Comparison of ENCODE assay signal across 9 mouse cellular contexts in the genomic region with DNA sequence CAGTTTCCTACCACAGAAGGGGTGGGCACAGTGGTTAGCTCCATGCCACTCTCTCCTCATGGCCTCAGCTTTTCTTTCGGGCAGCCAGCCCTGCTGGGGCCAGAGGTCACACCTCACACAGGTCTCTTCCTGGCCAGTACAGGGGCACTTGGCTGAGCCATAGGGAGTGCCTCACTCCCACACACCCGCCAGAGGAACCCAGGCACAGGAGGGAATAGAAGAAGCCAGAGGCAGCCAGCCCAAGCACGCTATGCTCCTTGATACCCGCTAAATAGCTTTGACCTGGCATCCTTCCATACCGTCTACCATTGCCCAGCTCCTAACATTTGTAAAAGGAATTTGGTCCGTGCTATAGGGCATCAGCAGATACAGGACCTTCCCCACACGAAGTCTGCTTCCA.
DNase-seq lines count a peak whose midpoint lies in the region; ATAC-seq and TF ChIP-seq lines count a peak whose summit lies in the region.
"Had no signal": no experiment of that assay in that cellular context is flagged by ENCODE, and none has a peak within 500 bp of the region (broad histone marks: within the 10 kb centered on the region; RNA-seq: fewer than 3 reads in every experiment).

No protein-coding gene starts in this region.

- H3K4me3 ChIP-seq in lung, postnatal 0 days (ENCODE audit: low read depth, low read length): no peak overlapping the region
- no peak overlapping the region for H3K4me3 ChIP-seq in hindbrain, embryonic 12.5 days
- no peak overlapping the region for H3K4me3 ChIP-seq in midbrain, postnatal 0 days (ENCODE audit: low read depth, low read length)
- H3K4me3 ChIP-seq: liver, embryonic 15.5 days had no signal

- no peak for TF ChIP-seq EP300 in lung, postnatal 0 days (IDR thresholded peaks at IDR 0.05)

- DNase-seq in gastrocnemius, adult 18-20 months (ENCODE audit: low spot score): peak; percentile 29
- no peak for DNase-seq in gastrocnemius, postnatal 14 days
- DNase-seq in lung, postnatal 10 days: peak; percentile 14
- no peak for DNase-seq in lung, postnatal 0 days (ENCODE audit: low spot score)
- peak; percentile 35 for DNase-seq in midbrain, postnatal 0 days (ENCODE audit: low spot score)
- DNase-seq in urinary bladder, adult 2 months (ENCODE audit: low spot score): no peak
- DNase-seq in layer of hippocampus, postnatal 36 days: no peak

- no peak overlapping the region for H3K9ac ChIP-seq in lung, postnatal 0 days (replicated peaks; ENCODE audit: low read depth)
- no peak overlapping the region for H3K9ac ChIP-seq in hindbrain, embryonic 12.5 days
- no peak overlapping the region for H3K9ac ChIP-seq in midbrain, postnatal 0 days (replicated peaks; ENCODE audit: low read length, poor library complexity, severe bottlenecking)
- H3K9ac ChIP-seq: liver, embryonic 15.5 days had no signal

- no peaks in the 10 kb centered on the region for H3K9me3 ChIP-seq in lung, postnatal 0 days (ENCODE audit: low read length)
- H3K9me3 ChIP-seq in hindbrain, embryonic 12.5 days (replicated peaks): no peaks in the 10 kb centered on the region
- no peaks in the 10 kb centered on the region for H3K9me3 ChIP-seq in midbrain, postnatal 0 days (ENCODE audit: low read length)
- H3K9me3 ChIP-seq: liver, embryonic 15.5 days had no signal

- no peak overlapping the region for H3K4me2 ChIP-seq in lung, postnatal 0 days (replicated peaks; ENCODE audit: low read depth, low read length)
- H3K4me2 ChIP-seq in hindbrain, embryonic 12.5 days (replicated peaks): no peak overlapping the region
- no peak overlapping the region for H3K4me2 ChIP-seq in midbrain, postnatal 0 days (ENCODE audit: low read depth, low read length, poor library complexity, severe bottlenecking)
- H3K4me2 ChIP-seq: liver, embryonic 15.5 days had no signal

- 42% methylated on average over 7 of the region's 7 CpGs for WGBS in lung, postnatal 0 days
- 53% methylated on average over 7 of the region's 7 CpGs for WGBS in hindbrain, embryonic 12.5 days
- WGBS in midbrain, postnatal 0 days: 42% methylated on average over 7 of the region's 7 CpGs

- intact Hi-C loops in gastrocnemius, postnatal 14 days (cut with DNase I; ENCODE audit: low total_unique reads): loop anchor here (2.0 kb wide), 2 partner anchors 57 to 99 kb away; no protein-coding TSS in a partner anchor

- no peak overlapping the region for H3K27ac ChIP-seq in lung, postnatal 0 days (ENCODE audit: low read length)
- no peak overlapping the region; the same call in 1 of the 2 replicates for H3K27ac ChIP-seq in hindbrain, embryonic 12.5 days
- no peak overlapping the region for H3K27ac ChIP-seq in midbrain, postnatal 0 days (ENCODE audit: low read depth, low read length)
- H3K27ac ChIP-seq: liver, embryonic 15.5 days had no signal

- ATAC-seq in lung, postnatal 0 days: no peak; the same call in 1 of the 2 replicates
- peak; percentile 35 for ATAC-seq in hindbrain, embryonic 12.5 days (ENCODE audit: low FRiP score)
- no peak for ATAC-seq in midbrain, postnatal 0 days (ENCODE audit: low FRiP score)

- no peaks in the 10 kb centered on the region for H3K36me3 ChIP-seq in lung, postnatal 0 days (ENCODE audit: insufficient read depth, low read length)
- H3K36me3 ChIP-seq in hindbrain, embryonic 12.5 days: no peaks in the 10 kb centered on the region
- H3K36me3 ChIP-seq in midbrain, postnatal 0 days (ENCODE audit: insufficient read depth, low read length): no peaks in the 10 kb centered on the region
- H3K36me3 ChIP-seq: liver, embryonic 15.5 days had no signal

- H3K27me3 ChIP-seq in lung, postnatal 0 days (replicated peaks; ENCODE audit: insufficient read depth, low read length): no peaks in the 10 kb centered on the region
- H3K27me3 ChIP-seq in hindbrain, embryonic 12.5 days: no peaks in the 10 kb centered on the region
- no peaks in the 10 kb centered on the region for H3K27me3 ChIP-seq in midbrain, postnatal 0 days (ENCODE audit: insufficient read depth, low read length)
- H3K27me3 ChIP-seq: liver, embryonic 15.5 days had no signal

- no peaks in the 10 kb centered on the region for H3K4me1 ChIP-seq in lung, postnatal 0 days (ENCODE audit: insufficient read depth, low read depth, low read length)
- peaks cover 27% of the 10 kb centered on the region for H3K4me1 ChIP-seq in hindbrain, embryonic 12.5 days
- 0 out of 2 replicates have a peak, but pooled peaks cover 4% of the 10 kb centered on the region for H3K4me1 ChIP-seq in midbrain, postnatal 0 days (ENCODE audit: insufficient read depth, low read length)
- H3K4me1 ChIP-seq: liver, embryonic 15.5 days had no signal

- TF ChIP-seq CTCF in lung, postnatal 0 days (IDR thresholded peaks at IDR 0.05): no peak
- no peak for TF ChIP-seq CTCF in midbrain, postnatal 0 days (IDR thresholded peaks at IDR 0.05)

Comparison
In these comparisons a context has a peak if more than half of its experiments do, and no peak if none do; other contexts are left out.
1. DNase-seq: peak in gastrocnemius, adult 18-20 months (single experiment), lung, postnatal 10 days (single experiment) and midbrain, postnatal 0 days (single experiment); none in gastrocnemius, postnatal 14 days (single experiment), lung, postnatal 0 days (single experiment), urinary bladder, adult 2 months (single experiment) and layer of hippocampus, postnatal 36 days (0 of 2).